Mouse (Mus musculus) forebrain, embryonic 12.5 days (tissue): ENCODE measurements at regions not wholly inside any gene's neighbourhood (a gene's known extent, or its start where the extent isn't known, plus 50 kb on each side); places are given as distances from the start of the nearest gene placed in this dataset.
"Not testable (repeated sequence)": the region's sequence is repeated elsewhere in the genome, so short reads cannot be mapped to it uniquely, and the experiment has no call there.

ENCODE experiments used
- ATAC-seq: fragments of 200-750 bp; cut with Nextera tagmentation; 2 replicates; pipeline ENCODE4 v1.8.0; 2017; ENCODE audit warnings: moderate TSS enrichment; ENCODE audit not compliant: low FRiP score
- H3K27ac ChIP-seq: fragments of 300-500 bp; sonication (generic); 2 replicates; pipeline ENCODE4 v1.5.1; 2016; ENCODE audit warnings: mild to moderate bottlenecking
- H3K27me3 ChIP-seq: fragments of 300-500 bp; sonication (generic); 2 replicates; pipeline ENCODE4 v1.6.1; 2016; ENCODE audit warnings: mild to moderate bottlenecking
- H3K36me3 ChIP-seq: fragments of 300-500 bp; sonication (generic); replicated peaks from 2 replicates; pipeline ENCODE4 v1.6.1; 2016; ENCODE audit warnings: mild to moderate bottlenecking
- H3K4me1 ChIP-seq: fragments of 300-500 bp; sonication (generic); 2 replicates; pipeline ENCODE4 v1.6.1; 2016
- H3K4me2 ChIP-seq: fragments of 300-500 bp; sonication (generic); 2 replicates; pipeline ENCODE4 v1.6.1; 2016; ENCODE audit warnings: mild to moderate bottlenecking, moderate library complexity
- H3K4me3 ChIP-seq: fragments of 300-500 bp; sonication (generic); replicated peaks from 2 replicates; pipeline ENCODE4 v1.5.1; 2016; ENCODE audit warnings: mild to moderate bottlenecking
- H3K9ac ChIP-seq: fragments of 300-500 bp; sonication (generic); 2 replicates; pipeline ENCODE4 v1.6.1; 2016; ENCODE audit warnings: mild to moderate bottlenecking
- H3K9me3 ChIP-seq: fragments of 300-500 bp; sonication (generic); 2 replicates; pipeline ENCODE4 v1.6.1; 2016
- WGBS: fragments of 180-500 bp; shearing (Covaris S2); methylation state at CpG from one replicate; pipeline ENCODE4 v1.1.7; 2016; 5-methylcytosine and 5-hydroxymethylcytosine counted together

- no peak overlapping the region for H3K27ac ChIP-seq
- ATAC-seq, result no peak
- H3K9ac ChIP-seq, result no peak overlapping the region
- no peaks in the 10 kb centered on the region for H3K36me3 ChIP-seq
- H3K9me3 ChIP-seq, result no peaks in the 10 kb centered on the region
- H3K4me2 ChIP-seq, result no peak overlapping the region
- H3K4me3 ChIP-seq, result no peak overlapping the region
- H3K27me3 ChIP-seq, result no peaks in the 10 kb centered on the region
- WGBS, result 94% methylated on average over 17 of the region's 17 CpGs
- no peaks in the 10 kb centered on the region for H3K4me1 ChIP-seq
Measured at GRCm38 (mm10) chr3:49382290-49382689, 374.8 kb downstream of the Pcdh18 start.

- ATAC-seq, result peak; percentile 58; the same call in 1 of the 2 replicates
- not testable (repeated sequence) for H3K4me1 ChIP-seq, H3K36me3 ChIP-seq, H3K9ac ChIP-seq, H3K9me3 ChIP-seq, H3K27me3 ChIP-seq, H3K4me2 ChIP-seq, H3K27ac ChIP-seq, H3K4me3 ChIP-seq
- WGBS, result 80% methylated on average over 4 of the region's 4 CpGs
Measured at GRCm38 (mm10) chr3:49377571-49377970, 379.6 kb downstream of the Pcdh18 start.
